Mouse (Mus musculus) neural tube, embryonic 13.5 days (tissue): ENCODE data around the gene Il17c. TPM values are rescaled to one million over a fixed set of nuclear protein-coding genes. Genes with fewer than 3 reads are reported as not detected.

Experiments
- ATAC-seq: fragments of 200-750 bp; cut with Nextera tagmentation; 2 replicates; pipeline ENCODE4 v1.8.0; 2017; ENCODE audit warnings: low read depth, mild to moderate bottlenecking, moderate TSS enrichment, moderate library complexity
- H3K27ac ChIP-seq: fragments of 300-500 bp; sonication (generic); replicated peaks from 2 replicates; pipeline ENCODE4 v1.5.1; 2015; ENCODE audit warnings: moderate library complexity, mild to moderate bottlenecking, inconsistent platforms
- H3K27me3 ChIP-seq: fragments of 300-500 bp; sonication (generic); 2 replicates; pipeline ENCODE4 v1.6.1; 2015; ENCODE audit warnings: mild to moderate bottlenecking, inconsistent platforms
- H3K36me3 ChIP-seq: fragments of 300-500 bp; sonication (generic); 2 replicates; pipeline ENCODE4 v1.6.1; 2015; ENCODE audit warnings: mild to moderate bottlenecking, inconsistent platforms
- H3K4me1 ChIP-seq: fragments of 300-500 bp; sonication (generic); replicated peaks from 2 replicates; pipeline ENCODE4 v1.6.1; 2015; ENCODE audit warnings: inconsistent platforms
- H3K4me2 ChIP-seq: fragments of 300-500 bp; sonication (generic); 2 replicates; pipeline ENCODE4 v1.6.1; 2015; ENCODE audit warnings: inconsistent platforms, mild to moderate bottlenecking, moderate library complexity
- H3K4me3 ChIP-seq: fragments of 300-500 bp; sonication (generic); 2 replicates; pipeline ENCODE4 v1.5.1; 2015; ENCODE audit warnings: mild to moderate bottlenecking, inconsistent platforms
- H3K9ac ChIP-seq: fragments of 300-500 bp; sonication (generic); 2 replicates; pipeline ENCODE4 v1.6.1; 2015; ENCODE audit warnings: moderate library complexity, mild to moderate bottlenecking, inconsistent platforms
- H3K9me3 ChIP-seq: fragments of 300-500 bp; sonication (generic); 2 replicates; pipeline ENCODE4 v1.6.1; 2016; ENCODE audit warnings: inconsistent platforms
- WGBS: fragments of 180-500 bp; shearing (Covaris S2); methylation state at CpG from one replicate; pipeline ENCODE4 v1.1.7; 2015; 5-methylcytosine and 5-hydroxymethylcytosine counted together
- polyA plus RNA-seq: library from polyadenylated mRNA; unstranded; fragments of >200 nt; fragmentation: Nextera tagmentation; extraction: Ambion mirVana; gene quantifications from 2 replicates; pipeline ENCODE4 v1.2.1, GENCODE M21; 2015

Gene Il17c
- polyA plus RNA-seq, 1 experiment from 2014 or later: not detected

- Histone ChIP-seq H3K9ac (no peak overlapping the region), H3K4me2 (no peak overlapping the region), H3K36me3 (peaks cover 99% of the 10 kb centered on the region), H3K4me1 (no peaks in the 10 kb centered on the region), H3K4me3 (no peak overlapping the region), H3K27me3 (no peaks in the 10 kb centered on the region), H3K27ac (no peak overlapping the region), H3K9me3 (no peaks in the 10 kb centered on the region)
- 95% methylated on average over 7 of the region's 7 CpGs for WGBS
- no peak for ATAC-seq
Measured at GRCm38 (mm10) chr8:122407678-122408077, 14.1 kb upstream of the Il17c start.

DNA sequence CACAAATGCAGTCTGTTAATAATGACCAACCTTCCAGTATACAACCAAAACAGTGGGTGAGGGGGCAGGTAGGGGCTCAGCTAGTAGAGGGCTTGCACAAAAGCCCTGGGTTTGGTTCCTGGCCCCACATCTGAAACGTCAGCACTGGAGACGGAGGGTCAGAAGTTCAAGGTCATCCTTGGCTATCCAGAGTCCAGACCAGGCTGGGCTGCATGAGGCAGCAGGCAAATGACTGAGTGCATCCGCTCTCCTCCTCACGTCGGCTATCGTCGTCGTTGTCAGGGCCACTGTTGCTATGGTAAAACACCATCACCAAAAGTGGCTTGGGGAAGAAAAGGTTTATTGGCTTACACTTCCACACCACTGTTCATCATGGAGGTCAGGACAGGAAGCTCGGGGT is 7.5 kb upstream of the Il17c start:
- WGBS: 85% methylated on average over 9 of the region's 9 CpGs

GRCm38 (mm10) chr8:122415554-122415953 is 6.3 kb upstream of the Il17c start:
- ATAC-seq: no peak
- 89% methylated on average over 6 of the region's 6 CpGs for WGBS

More for the DNA sequence above, 7.5 kb upstream of the Il17c start:
- Histone ChIP-seq H3K4me2 (no peak overlapping the region), H3K27me3 (no peaks in the 10 kb centered on the region), H3K4me3 (no peak overlapping the region), H3K27ac (no peak overlapping the region), H3K4me1 (no peaks in the 10 kb centered on the region), H3K36me3 (peaks cover 97% of the 10 kb centered on the region), H3K9me3 (no peaks in the 10 kb centered on the region), H3K9ac (no peak overlapping the region)
- ATAC-seq: no peak

GRCm38 (mm10) chr8:122419881-122420555 is 1.8 kb upstream of the Il17c start:
- no peaks in the 10 kb centered on the region for H3K4me1 ChIP-seq
- H3K27ac ChIP-seq: no peak overlapping the region
- no peaks in the 10 kb centered on the region for H3K9me3 ChIP-seq
- no peak for ATAC-seq
- no peak overlapping the region for H3K4me2 ChIP-seq
- no peak overlapping the region for H3K4me3 ChIP-seq
- no peaks in the 10 kb centered on the region for H3K27me3 ChIP-seq
- H3K36me3 ChIP-seq: peaks cover 40% of the 10 kb centered on the region
- WGBS: 72% methylated on average over 9 of the region's 9 CpGs
- H3K9ac ChIP-seq: no peak overlapping the region

More at GRCm38 (mm10) chr8:122415554-122415953, 6.3 kb upstream of the Il17c start:
- Histone ChIP-seq H3K4me3 (no peak overlapping the region), H3K27ac (no peak overlapping the region), H3K9ac (no peak overlapping the region), H3K4me2 (no peak overlapping the region), H3K27me3 (no peaks in the 10 kb centered on the region), H3K9me3 (no peaks in the 10 kb centered on the region), H3K4me1 (no peaks in the 10 kb centered on the region), H3K36me3 (peaks cover 85% of the 10 kb centered on the region)

DNA sequence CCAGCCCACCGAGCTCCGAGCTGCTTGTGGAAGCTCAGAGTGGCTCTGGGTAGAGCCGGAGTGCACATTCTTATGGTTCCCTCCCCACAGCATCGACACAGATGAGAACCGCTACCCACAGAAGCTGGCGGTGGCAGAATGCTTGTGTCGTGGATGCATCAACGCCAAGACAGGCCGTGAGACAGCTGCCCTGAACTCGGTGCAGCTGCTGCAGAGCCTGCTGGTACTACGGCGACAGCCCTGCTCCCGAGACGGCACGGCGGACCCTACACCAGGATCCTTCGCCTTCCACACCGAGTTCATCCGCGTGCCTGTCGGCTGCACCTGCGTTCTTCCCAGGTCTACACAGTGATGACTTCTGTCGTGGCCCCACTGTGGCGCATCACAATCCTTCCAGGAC is 1.4 kb downstream of the Il17c start:
- H3K4me1 ChIP-seq: no peaks in the 10 kb centered on the region
- ATAC-seq: no peak
- H3K9me3 ChIP-seq: no peaks in the 10 kb centered on the region
- peaks cover 10% of the 10 kb centered on the region for H3K36me3 ChIP-seq
- H3K27ac ChIP-seq: no peak overlapping the region
- H3K4me2 ChIP-seq: no peak overlapping the region
- no peak overlapping the region for H3K4me3 ChIP-seq
- 84% methylated on average over 24 of the region's 24 CpGs for WGBS
- no peak overlapping the region for H3K9ac ChIP-seq
- no peaks in the 10 kb centered on the region for H3K27me3 ChIP-seq

DNA sequence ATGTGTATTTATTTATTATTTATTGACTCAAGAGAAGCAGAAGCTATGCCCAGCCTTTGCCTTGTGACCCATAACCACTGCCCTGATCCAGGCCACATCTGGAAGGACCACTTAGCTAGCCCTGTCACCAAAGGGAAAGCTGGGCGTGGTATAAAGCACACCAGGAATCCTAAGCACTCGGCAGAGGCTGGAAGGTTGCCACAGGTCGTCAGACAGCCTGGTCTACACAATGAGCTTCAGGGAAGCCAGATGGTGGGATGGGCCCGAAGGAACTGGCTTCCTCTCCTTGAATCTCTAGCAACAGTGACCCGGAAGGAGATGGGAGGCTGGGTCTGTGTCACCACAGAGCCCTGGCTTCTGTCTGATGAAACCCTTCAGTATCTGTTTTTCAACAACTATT is 1.8 kb downstream of the Il17c start:
- H3K27ac ChIP-seq: no peak overlapping the region
- H3K4me1 ChIP-seq: no peaks in the 10 kb centered on the region
- H3K4me3 ChIP-seq: no peak overlapping the region
- peaks cover 6% of the 10 kb centered on the region for H3K36me3 ChIP-seq
- no peak for ATAC-seq
- 62% methylated on average over 5 of the region's 5 CpGs for WGBS
- H3K27me3 ChIP-seq: no peaks in the 10 kb centered on the region
- no peak overlapping the region for H3K9ac ChIP-seq
- H3K4me2 ChIP-seq: no peak overlapping the region
- H3K9me3 ChIP-seq: no peaks in the 10 kb centered on the region

DNA sequence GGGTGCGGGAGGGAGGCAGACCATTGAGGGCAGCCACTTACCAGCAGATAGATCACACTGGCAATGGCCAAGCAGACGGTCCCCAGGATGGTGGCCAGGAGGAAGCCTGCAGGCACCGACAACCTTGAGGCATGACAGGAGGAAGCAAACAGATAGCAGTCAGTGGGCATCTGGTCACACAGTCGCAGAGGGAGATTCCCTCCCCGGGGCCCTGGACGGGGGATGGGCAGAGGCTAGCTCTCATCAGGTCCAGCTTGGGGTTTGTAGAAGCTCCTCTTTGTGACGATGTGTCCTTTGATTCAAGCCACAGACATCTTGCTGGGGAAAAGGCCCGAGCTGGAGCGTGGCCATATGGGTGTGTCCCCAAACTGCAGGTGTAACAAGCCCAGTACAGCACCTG is 4.3 kb downstream of the Il17c start:
- Histone ChIP-seq H3K27me3 (no peaks in the 10 kb centered on the region), H3K9ac (no peak overlapping the region), H3K4me2 (no peak overlapping the region), H3K4me1 (no peaks in the 10 kb centered on the region), H3K27ac (no peak overlapping the region), H3K4me3 (no peak overlapping the region), H3K9me3 (no peaks in the 10 kb centered on the region), H3K36me3 (no peaks in the 10 kb centered on the region)
- no peak for ATAC-seq
- 81% methylated on average over 9 of the region's 9 CpGs for WGBS

DNA sequence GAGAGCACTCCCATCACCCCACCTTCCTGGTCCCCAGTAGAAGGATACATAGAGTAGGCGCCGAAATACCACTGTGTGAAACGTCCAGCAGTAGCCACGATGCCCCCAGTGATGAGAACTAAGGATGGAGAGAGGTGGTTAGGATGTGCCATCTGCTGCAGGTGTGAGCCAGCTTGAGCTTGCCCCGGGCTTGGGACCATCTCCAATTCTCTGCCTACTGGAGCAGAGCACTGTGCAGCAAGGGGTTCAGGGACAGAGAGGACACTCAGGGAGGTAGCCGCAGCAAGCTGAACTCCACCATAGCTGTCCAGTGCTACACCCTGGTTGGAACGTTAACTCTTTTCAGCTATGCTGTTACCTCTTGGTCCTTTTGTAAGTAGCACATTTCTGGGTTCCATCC is 5.8 kb downstream of the Il17c start:
- Histone ChIP-seq H3K36me3 (no peaks in the 10 kb centered on the region), H3K9ac (no peak overlapping the region)

GRCm38 (mm10) chr8:122428163-122428562 is 6.3 kb downstream of the Il17c start:
- no peak overlapping the region for H3K9ac ChIP-seq
- peaks cover 18% of the 10 kb centered on the region for H3K4me1 ChIP-seq
- no peak overlapping the region for H3K4me2 ChIP-seq
- no peaks in the 10 kb centered on the region for H3K9me3 ChIP-seq
- WGBS: 88% methylated on average over 9 of the region's 9 CpGs
- H3K4me3 ChIP-seq: no peak overlapping the region
- ATAC-seq: no peak
- peaks cover 2% of the 10 kb centered on the region; the same call in 1 of the 2 replicates for H3K36me3 ChIP-seq
- H3K27me3 ChIP-seq: no peaks in the 10 kb centered on the region
- H3K27ac ChIP-seq: no peak overlapping the region

More for the DNA sequence above, 5.8 kb downstream of the Il17c start:
- no peaks in the 10 kb centered on the region for H3K27me3 ChIP-seq
- WGBS: 89% methylated on average over 7 of the region's 7 CpGs
- H3K4me2 ChIP-seq: no peak overlapping the region
- peaks cover 12% of the 10 kb centered on the region for H3K4me1 ChIP-seq
- no peak overlapping the region for H3K27ac ChIP-seq
- ATAC-seq: no peak
- no peak overlapping the region for H3K4me3 ChIP-seq
- H3K9me3 ChIP-seq: no peaks in the 10 kb centered on the region

GRCm38 (mm10) chr8:122430058-122430636 is 8.3 kb downstream of the Il17c start:
- H3K4me3 ChIP-seq: no peak overlapping the region
- no peak overlapping the region for H3K4me2 ChIP-seq
- no peak for ATAC-seq
- peaks cover 19% of the 10 kb centered on the region for H3K4me1 ChIP-seq
- WGBS: 85% methylated on average over 10 of the region's 10 CpGs
- H3K9ac ChIP-seq: no peak overlapping the region
- H3K36me3 ChIP-seq: peaks cover 21% of the 10 kb centered on the region
- H3K27ac ChIP-seq: no peak overlapping the region
- H3K27me3 ChIP-seq: no peaks in the 10 kb centered on the region; the same call in 1 of the 2 replicates
- H3K9me3 ChIP-seq: no peaks in the 10 kb centered on the region

DNA sequence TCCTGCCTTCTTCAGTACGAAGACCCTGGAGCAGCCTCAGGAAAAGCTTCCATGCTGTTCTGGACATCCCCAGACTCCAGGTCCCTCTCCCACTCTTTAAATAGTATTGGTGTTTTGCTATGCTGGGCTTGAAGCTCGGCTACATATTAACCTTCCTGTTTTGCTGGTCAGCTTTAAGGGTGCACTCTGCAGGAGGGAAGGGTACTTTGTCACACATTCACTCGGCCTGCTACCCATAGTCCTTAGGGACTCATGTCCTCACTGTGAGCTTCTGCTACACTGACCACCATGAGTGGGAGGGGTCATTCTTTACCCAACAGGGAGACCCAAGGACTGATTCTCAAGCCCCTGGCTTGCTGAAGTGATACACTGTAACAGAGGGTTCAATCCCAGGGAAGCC is 8.8 kb downstream of the Il17c start:
- Histone ChIP-seq H3K36me3 (peaks cover 26% of the 10 kb centered on the region), H3K9ac (no peak overlapping the region), H3K4me3 (no peak overlapping the region), H3K4me1 (peaks cover 19% of the 10 kb centered on the region), H3K27me3 (no peaks in the 10 kb centered on the region; the same call in 1 of the 2 replicates), H3K4me2 (no peak overlapping the region), H3K27ac (no peak overlapping the region), H3K9me3 (no peaks in the 10 kb centered on the region)
- no peak for ATAC-seq
- WGBS: 81% methylated on average over 3 of the region's 3 CpGs

GRCm38 (mm10) chr8:122431694-122432442 is 10.0 kb downstream of the Il17c start:
- H3K9me3 ChIP-seq: no peaks in the 10 kb centered on the region
- no peak overlapping the region for H3K27ac ChIP-seq
- 40% methylated on average over 18 of the region's 18 CpGs for WGBS
- H3K4me3 ChIP-seq: peak overlapping the region; percentile 39
- H3K36me3 ChIP-seq: peaks cover 39% of the 10 kb centered on the region
- H3K4me1 ChIP-seq: peaks cover 19% of the 10 kb centered on the region
- H3K27me3 ChIP-seq: no peaks in the 10 kb centered on the region; the same call in 1 of the 2 replicates
- H3K4me2 ChIP-seq: peak overlapping the region; percentile 63
- H3K9ac ChIP-seq: peak overlapping the region; percentile 65
- no peak for ATAC-seq
